Mouse (Mus musculus) kidney, adult 2 months (tissue): ENCODE data around the gene Gcnt7.

ENCODE experiments used
- CTCF ChIP-seq: fragments of 200-500 bp; conservative IDR thresholded peaks from 2 replicates; pipeline ENCODE4 v1.5.1; 2011; ENCODE audit warnings: low read depth, mild to moderate bottlenecking, control low read depth, low read length, moderate library complexity, mixed read lengths; ENCODE audit not compliant: insufficient read depth, insufficient read length
- POLR2A ChIP-seq: fragments of 200-500 bp; IDR thresholded peaks from one replicate; pipeline ENCODE4 v1.6.1; 2011; ENCODE audit warnings: low read depth, low read length, control low read depth

DNA sequence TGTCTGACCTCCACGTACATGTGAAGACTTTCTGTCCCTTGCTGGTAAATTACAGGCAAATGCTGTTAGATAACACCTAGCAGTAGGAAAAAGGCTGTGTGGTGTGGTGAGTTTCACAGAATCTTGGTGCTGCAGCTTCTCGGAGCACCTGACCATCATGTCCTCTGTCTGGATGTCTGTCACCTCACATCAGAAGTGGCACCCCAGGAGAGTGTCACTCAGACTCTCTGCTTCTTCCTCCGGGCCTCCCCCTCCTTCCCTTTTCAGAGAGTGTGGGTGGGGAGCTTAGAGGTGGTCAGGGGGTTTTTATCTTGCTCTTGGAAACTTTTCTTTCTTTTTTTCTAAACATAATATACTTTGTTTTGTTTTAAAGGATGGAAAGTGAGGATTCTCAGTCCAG is 53.4 kb downstream of the Gcnt7 start:
- TF ChIP-seq POLR2A (no peak), CTCF (no peak)
